Mouse (Mus musculus) olfactory bulb, adult 2 months (tissue): ENCODE results near the gene Pald1.

Experiments
- CTCF ChIP-seq: fragments of 200-500 bp; IDR thresholded peaks from 2 replicates; pipeline ENCODE4 v1.5.1; 2012; ENCODE audit warnings: low read depth, mild to moderate bottlenecking, low read length, moderate library complexity; ENCODE audit not compliant: insufficient read depth
- POLR2A ChIP-seq: fragments of 200-500 bp; IDR thresholded peaks from 2 replicates; pipeline ENCODE4 v1.6.1; 2012; ENCODE audit warnings: mild to moderate bottlenecking, low read depth, low read length, moderate library complexity; ENCODE audit not compliant: insufficient read depth

- TF ChIP-seq CTCF (no peak), POLR2A (no peak)
Measured at GRCm38 (mm10) chr10:61416561-61416960, 33.2 kb upstream of the Pald1 start.
